Mouse (Mus musculus) forebrain, embryonic 13.5 days (tissue): Measurements from ENCODE around the gene Wdr81. TPM values are rescaled to one million over a fixed set of nuclear protein-coding genes. Genes with fewer than 3 reads are reported as not detected.
A peak's percentile ranks its signal among the peaks of the same experiment; 100 is the strongest.

ENCODE experiments used
- ATAC-seq: fragments of 200-750 bp; cut with Nextera tagmentation; 2 replicates; pipeline ENCODE4 v1.8.0; 2017
- H3K27ac ChIP-seq: fragments of 300-500 bp; sonication (generic); 2 replicates; pipeline ENCODE4 v1.5.1; 2015; ENCODE audit warnings: inconsistent platforms, mild to moderate bottlenecking, moderate library complexity
- H3K27me3 ChIP-seq: fragments of 300-500 bp; sonication (generic); 2 replicates; pipeline ENCODE4 v1.6.1; 2015; ENCODE audit warnings: mild to moderate bottlenecking, inconsistent platforms
- H3K36me3 ChIP-seq: fragments of 300-500 bp; sonication (generic); 2 replicates; pipeline ENCODE4 v1.6.1; 2015; ENCODE audit warnings: mild to moderate bottlenecking, inconsistent platforms; ENCODE audit not compliant: poor library complexity, severe bottlenecking
- H3K4me1 ChIP-seq: fragments of 300-500 bp; sonication (generic); 2 replicates; pipeline ENCODE4 v1.6.1; 2015; ENCODE audit warnings: inconsistent platforms
- H3K4me2 ChIP-seq: fragments of 300-500 bp; sonication (generic); 2 replicates; pipeline ENCODE4 v1.6.1; 2015; ENCODE audit warnings: inconsistent platforms, mild to moderate bottlenecking, moderate library complexity
- H3K4me3 ChIP-seq: fragments of 300-500 bp; sonication (generic); 2 replicates; pipeline ENCODE4 v1.5.1; 2015; ENCODE audit warnings: mild to moderate bottlenecking, inconsistent platforms
- H3K9ac ChIP-seq: fragments of 300-500 bp; sonication (generic); 2 replicates; pipeline ENCODE4 v1.6.1; 2015; ENCODE audit warnings: mild to moderate bottlenecking, inconsistent platforms
- H3K9me3 ChIP-seq: fragments of 300-500 bp; sonication (generic); replicated peaks from 2 replicates; pipeline ENCODE4 v1.6.1; 2016; ENCODE audit warnings: inconsistent platforms
- WGBS: fragments of 180-500 bp; shearing (Covaris S2); methylation state at CpG from one replicate; pipeline ENCODE4 v1.1.7; 2015; 5-methylcytosine and 5-hydroxymethylcytosine counted together
- polyA plus RNA-seq: library from polyadenylated mRNA; unstranded; fragments of >200 nt; fragmentation: Nextera tagmentation; extraction: Ambion mirVana; gene quantifications from 2 replicates; pipeline ENCODE4 v1.2.1, GENCODE M21; 2015

The Wdr81 gene
- polyA plus RNA-seq, 1 experiment from 2014 or later: 5.0 TPM

- H3K27ac ChIP-seq: no peak overlapping the region
- H3K4me3 ChIP-seq: peak overlapping the region; percentile 27
- H3K9me3 ChIP-seq: no peaks in the 10 kb centered on the region; the same call in 1 of the 2 replicates
- H3K27me3 ChIP-seq: peaks cover 3% of the 10 kb centered on the region; the same call in 1 of the 2 replicates
- peak overlapping the region; percentile 37 for H3K9ac ChIP-seq
- 18% methylated on average over 19 of the region's 19 CpGs for WGBS
- H3K4me2 ChIP-seq: peak overlapping the region; percentile 60
- peaks cover 10% of the 10 kb centered on the region for H3K36me3 ChIP-seq
- ATAC-seq: no peak; the same call in 1 of the 2 replicates
- peaks cover 13% of the 10 kb centered on the region for H3K4me1 ChIP-seq
Observed at GRCm38 (mm10) chr11:75467512-75468215, 13.1 kb upstream of the Wdr81 start.

DNA sequence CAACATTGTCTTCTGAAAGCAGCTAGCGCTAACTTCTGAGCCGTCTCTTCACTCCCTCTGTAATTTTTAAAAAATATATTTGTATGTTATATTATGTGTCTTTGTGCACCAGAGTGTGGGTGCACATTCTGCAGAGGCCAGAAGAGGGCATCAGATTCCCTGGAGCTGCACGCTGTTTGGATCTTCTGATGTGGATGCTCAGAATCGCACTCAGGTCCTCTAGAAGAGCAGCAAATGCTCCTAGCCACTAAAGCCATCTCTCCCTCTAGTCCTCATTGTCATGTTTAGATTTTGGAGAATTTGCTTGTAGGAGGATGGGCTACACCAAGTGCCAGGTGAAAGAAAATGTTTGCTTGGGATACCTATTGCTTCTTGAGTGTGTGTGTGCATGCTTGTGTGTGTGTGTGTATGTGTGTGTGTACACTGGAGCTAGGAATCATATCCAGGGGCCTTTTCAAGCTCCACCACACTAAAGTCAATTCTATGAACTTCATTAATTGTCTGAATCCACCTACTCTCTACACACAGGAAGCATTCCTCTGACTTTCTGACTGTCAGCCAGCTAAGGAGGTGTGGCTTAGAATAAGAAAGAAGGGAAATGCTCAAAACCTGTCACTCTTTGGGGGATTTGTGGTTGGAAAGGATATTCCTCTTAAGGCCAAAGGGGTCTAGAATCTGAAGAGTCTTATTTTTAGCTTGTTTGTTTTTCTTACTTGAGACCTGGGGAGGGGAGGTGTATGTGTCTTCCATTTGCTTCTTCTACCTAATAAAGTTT is 12.4 kb upstream of the Wdr81 start:
- Histone ChIP-seq H3K9ac (no peak overlapping the region), H3K27ac (no peak overlapping the region), H3K4me2 (no peak overlapping the region), H3K4me3 (no peak overlapping the region), H3K4me1 (peaks cover 20% of the 10 kb centered on the region), H3K27me3 (peaks cover 3% of the 10 kb centered on the region; the same call in 1 of the 2 replicates), H3K36me3 (peaks cover 10% of the 10 kb centered on the region), H3K9me3 (no peaks in the 10 kb centered on the region; the same call in 1 of the 2 replicates)
- ATAC-seq: no peak
- 97% methylated on average over 4 of the region's 4 CpGs for WGBS

- 83% methylated on average over 6 of the region's 6 CpGs for WGBS
- no peak overlapping the region for H3K4me3 ChIP-seq
- H3K4me2 ChIP-seq: no peak overlapping the region
- H3K36me3 ChIP-seq: peaks cover 10% of the 10 kb centered on the region
- no peak for ATAC-seq
- no peak overlapping the region for H3K27ac ChIP-seq
- H3K27me3 ChIP-seq: peaks cover 3% of the 10 kb centered on the region; the same call in 1 of the 2 replicates
- H3K4me1 ChIP-seq: peaks cover 27% of the 10 kb centered on the region
- no peaks in the 10 kb centered on the region; the same call in 1 of the 2 replicates for H3K9me3 ChIP-seq
- no peak overlapping the region for H3K9ac ChIP-seq
Observed at GRCm38 (mm10) chr11:75465051-75465450, 10.5 kb upstream of the Wdr81 start.

DNA sequence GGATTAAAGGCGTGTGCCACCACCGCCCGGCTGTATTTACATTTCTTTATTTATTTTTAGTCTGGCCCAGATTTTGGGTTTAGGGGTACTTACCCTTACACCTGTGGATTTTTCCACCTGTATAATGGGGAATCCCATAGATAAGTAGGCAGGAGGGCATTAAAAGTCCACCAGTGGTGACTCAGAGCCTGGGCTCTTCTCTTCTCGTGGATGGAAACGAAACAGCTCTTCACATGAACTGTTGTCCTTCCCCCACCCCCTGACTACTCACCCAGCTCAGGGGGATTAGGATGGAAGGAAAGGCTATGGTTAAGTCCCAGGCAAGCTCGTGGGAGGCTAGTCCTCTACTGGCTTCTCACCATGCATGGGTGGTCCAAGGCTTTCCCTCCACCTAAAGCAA is 9.9 kb upstream of the Wdr81 start:
- ATAC-seq: no peak
- H3K4me2 ChIP-seq: no peak overlapping the region
- H3K4me3 ChIP-seq: no peak overlapping the region
- H3K9ac ChIP-seq: no peak overlapping the region
- peaks cover 32% of the 10 kb centered on the region for H3K4me1 ChIP-seq
- no peaks in the 10 kb centered on the region; the same call in 1 of the 2 replicates for H3K9me3 ChIP-seq
- WGBS: 86% methylated on average over 6 of the region's 6 CpGs
- peaks cover 10% of the 10 kb centered on the region for H3K36me3 ChIP-seq
- no peak overlapping the region for H3K27ac ChIP-seq
- H3K27me3 ChIP-seq: peaks cover 3% of the 10 kb centered on the region; the same call in 1 of the 2 replicates

- H3K36me3 ChIP-seq: peaks cover 10% of the 10 kb centered on the region
- H3K27ac ChIP-seq: no peak overlapping the region
- no peak overlapping the region for H3K4me3 ChIP-seq
- H3K9ac ChIP-seq: no peak overlapping the region
- 73% methylated on average over 4 of the region's 4 CpGs for WGBS
- H3K9me3 ChIP-seq: no peaks in the 10 kb centered on the region; the same call in 1 of the 2 replicates
- H3K4me1 ChIP-seq: peaks cover 32% of the 10 kb centered on the region
- H3K4me2 ChIP-seq: no peak overlapping the region
- peaks cover 3% of the 10 kb centered on the region; the same call in 1 of the 2 replicates for H3K27me3 ChIP-seq
- ATAC-seq: no peak
Observed at GRCm38 (mm10) chr11:75463624-75464023, 9.1 kb upstream of the Wdr81 start.

GRCm38 (mm10) chr11:75462865-75463336 is 8.4 kb upstream of the Wdr81 start:
- H3K4me1 ChIP-seq: peaks cover 28% of the 10 kb centered on the region
- H3K27ac ChIP-seq: no peak overlapping the region
- peak overlapping the region; percentile 59 for H3K4me3 ChIP-seq
- peaks cover 10% of the 10 kb centered on the region for H3K36me3 ChIP-seq
- 4% methylated on average over 9 of the region's 9 CpGs for WGBS
- H3K4me2 ChIP-seq: peak overlapping the region; percentile 80
- no peak for ATAC-seq
- H3K9me3 ChIP-seq: no peaks in the 10 kb centered on the region; the same call in 1 of the 2 replicates
- H3K27me3 ChIP-seq: no peaks in the 10 kb centered on the region; the same call in 1 of the 2 replicates
- H3K9ac ChIP-seq: peak overlapping the region; percentile 37; the same call in 1 of the 2 replicates

- H3K4me3 ChIP-seq: peak overlapping the region; percentile 59
- peaks cover 10% of the 10 kb centered on the region for H3K36me3 ChIP-seq
- no peaks in the 10 kb centered on the region for H3K27me3 ChIP-seq
- no peak for ATAC-seq
- no peak overlapping the region for H3K27ac ChIP-seq
- no peaks in the 10 kb centered on the region; the same call in 1 of the 2 replicates for H3K9me3 ChIP-seq
- H3K4me1 ChIP-seq: peaks cover 25% of the 10 kb centered on the region
- peak overlapping the region; percentile 80 for H3K4me2 ChIP-seq
- 5% methylated on average over 10 of the region's 16 CpGs for WGBS
- peak overlapping the region; percentile 71 for H3K9ac ChIP-seq
Observed at GRCm38 (mm10) chr11:75462253-75462783, 7.8 kb upstream of the Wdr81 start.

DNA sequence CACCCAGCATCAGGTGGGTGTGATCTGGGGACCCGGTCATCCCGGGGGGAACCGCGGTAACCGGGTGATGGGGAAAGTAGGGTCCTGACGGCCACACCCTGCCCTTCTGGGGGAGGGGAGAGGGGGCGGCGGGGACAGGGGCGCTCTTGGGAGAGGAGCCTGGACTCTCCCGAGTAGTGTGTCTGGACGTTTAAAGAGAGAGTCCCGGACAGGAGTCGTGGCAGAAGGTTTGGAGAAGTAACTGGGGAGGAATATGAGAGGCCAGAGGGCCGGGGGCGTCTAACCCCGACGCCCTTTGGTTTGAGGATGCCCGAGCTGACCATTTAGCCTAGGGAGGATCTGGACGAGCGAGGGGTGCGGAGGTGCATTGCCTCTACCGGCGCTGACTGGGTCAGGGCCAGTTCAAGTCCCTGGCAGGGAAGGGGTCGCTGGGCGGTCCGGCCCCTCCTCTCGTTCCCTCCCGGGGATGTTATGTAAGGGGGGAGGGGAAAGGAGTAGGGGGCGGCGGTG is 7.3 kb upstream of the Wdr81 start:
- Histone ChIP-seq H3K9me3 (no peaks in the 10 kb centered on the region; the same call in 1 of the 2 replicates), H3K27ac (peak overlapping the region; percentile 19; the same call in 1 of the 2 replicates), H3K36me3 (peaks cover 10% of the 10 kb centered on the region), H3K4me2 (peak overlapping the region; percentile 80), H3K4me1 (peaks cover 25% of the 10 kb centered on the region), H3K9ac (peak overlapping the region; percentile 71), H3K4me3 (peak overlapping the region; percentile 59), H3K27me3 (no peaks in the 10 kb centered on the region)
- WGBS: under 1% methylated on average over 27 of the region's 30 CpGs
- ATAC-seq: peak; percentile 44; the same call in 1 of the 2 replicates

DNA sequence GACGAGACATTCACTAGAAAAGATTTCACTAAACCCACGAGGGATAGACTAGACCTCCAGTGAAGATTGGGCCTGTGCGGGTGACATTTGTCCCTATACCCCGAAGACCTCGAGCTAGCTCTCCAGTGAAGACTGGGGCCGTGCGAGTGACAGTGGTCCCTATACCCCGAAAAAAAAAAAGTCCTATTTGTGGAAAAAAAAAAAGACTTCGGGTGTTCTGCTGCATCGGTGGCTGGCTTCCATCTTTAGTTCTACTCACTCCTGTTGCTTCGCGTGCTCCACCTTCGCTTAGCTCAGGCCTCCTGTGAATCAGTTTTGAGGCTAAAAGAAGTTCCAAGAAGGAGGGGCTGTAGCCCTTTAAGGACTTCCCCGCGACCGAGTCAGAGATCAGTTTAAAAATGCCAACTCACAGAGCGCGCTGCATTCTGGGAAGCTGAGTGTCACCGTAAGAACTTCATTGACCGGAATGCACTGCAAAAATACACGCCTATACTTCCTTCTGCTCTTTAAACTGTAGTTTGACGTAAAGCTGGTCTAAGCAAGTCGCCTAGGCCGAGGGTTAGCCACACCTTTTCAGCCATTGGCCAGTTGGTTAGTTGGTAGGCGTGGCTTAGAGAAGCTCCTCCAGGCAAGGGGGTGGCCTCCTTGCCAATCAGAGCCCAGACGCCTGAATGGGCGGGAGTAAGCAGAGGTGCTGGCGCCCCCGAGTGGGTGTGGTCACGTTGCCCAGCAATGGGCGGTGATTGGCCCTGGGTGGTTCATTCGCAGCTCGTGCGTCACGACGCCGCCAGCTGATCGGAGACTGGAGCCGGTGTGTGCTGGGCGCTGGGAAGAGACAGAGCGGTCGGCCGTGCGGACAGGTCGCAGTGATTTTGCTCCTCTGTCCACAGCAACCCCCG is 6.6 kb upstream of the Wdr81 start, which contains the start of gene Tlcd2:
Tlcd2 (plus strand) TSS at position 872 of the 899 bp plus-strand sequence.
- under 1% methylated on average over 46 of the region's 46 CpGs for WGBS
- Histone ChIP-seq H3K9me3 (no peaks in the 10 kb centered on the region), H3K9ac (peak within 1 kb of the TSS; percentile 71), H3K27ac (peak within 1 kb of the TSS; percentile 87), H3K4me2 (peak within 1 kb of the TSS; percentile 81), H3K27me3 (no peaks in the 10 kb centered on the region), H3K36me3 (peaks cover 10% of the 10 kb centered on the region), H3K4me3 (peak within 1 kb of the TSS; percentile 59), H3K4me1 (peaks cover 25% of the 10 kb centered on the region)
- ATAC-seq: peak; percentile 96

DNA sequence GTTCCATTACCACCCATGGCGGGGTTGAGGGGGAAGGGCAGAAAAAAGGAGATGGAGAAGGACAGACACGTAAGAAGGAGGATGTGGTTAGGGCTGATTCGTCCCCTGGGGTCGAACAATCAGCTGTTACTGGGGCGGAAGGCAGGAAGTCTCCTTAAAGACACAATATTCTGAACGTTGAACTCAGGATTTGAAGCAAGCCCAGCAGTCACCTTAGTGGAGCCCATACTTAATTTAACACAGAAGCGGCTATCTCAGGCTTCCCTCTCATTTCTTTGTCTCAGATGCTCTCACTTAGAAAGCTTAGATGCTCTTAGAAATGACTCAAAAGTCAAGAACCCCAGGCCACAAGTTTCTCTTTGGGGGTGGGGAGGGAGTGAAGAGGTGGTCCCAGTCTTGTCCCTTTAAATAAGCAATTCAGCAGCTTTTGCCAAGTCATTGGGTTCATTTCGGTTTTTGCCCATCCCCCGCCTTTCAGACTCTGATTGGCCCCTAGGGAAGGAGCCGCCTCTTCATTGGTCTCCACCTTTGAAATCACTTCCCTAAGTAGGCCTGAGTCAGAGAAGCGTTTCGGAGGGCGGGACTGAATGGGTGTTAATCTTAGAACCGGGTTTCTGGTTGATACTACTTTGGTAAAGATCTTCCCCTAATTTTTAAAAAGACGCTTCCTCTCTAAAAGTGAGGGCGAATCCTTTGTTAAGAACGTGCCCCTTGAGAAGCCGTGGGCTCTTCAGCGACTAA is 5.8 kb upstream of the Wdr81 start:
- 4% methylated on average over 19 of the region's 19 CpGs for WGBS
- Histone ChIP-seq H3K9me3 (no peaks in the 10 kb centered on the region), H3K9ac (peak overlapping the region; percentile 60), H3K27me3 (no peaks in the 10 kb centered on the region), H3K4me3 (peak overlapping the region; percentile 59), H3K4me2 (peak overlapping the region; percentile 81), H3K27ac (peak overlapping the region; percentile 87), H3K4me1 (peaks cover 25% of the 10 kb centered on the region), H3K36me3 (peaks cover 2% of the 10 kb centered on the region; the same call in 1 of the 2 replicates)
- peak; percentile 50 for ATAC-seq
